Mouse (Mus musculus) embryonic facial prominence, embryonic 12.5 days (tissue): ENCODE data around the gene Mtif3. TPM values are rescaled to one million over a fixed set of nuclear protein-coding genes. Genes with fewer than 3 reads are reported as not detected.
"Not testable (repeated sequence)": the region's sequence is repeated elsewhere in the genome, so short reads cannot be mapped to it uniquely, and the experiment has no call there.

Experiments
- ATAC-seq: fragments of 200-750 bp; cut with Nextera tagmentation; 2 replicates; pipeline ENCODE4 v1.8.0; 2017; ENCODE audit not compliant: insufficient number of reproducible peaks, insufficient read depth, low FRiP score, low TSS enrichment
- H3K27ac ChIP-seq: fragments of 300-500 bp; sonication (generic); 2 replicates; pipeline ENCODE4 v1.5.1; 2016; ENCODE audit warnings: mild to moderate bottlenecking
- H3K27me3 ChIP-seq: fragments of 300-500 bp; sonication (generic); 2 replicates; pipeline ENCODE4 v1.6.1; 2016; ENCODE audit warnings: mild to moderate bottlenecking, moderate library complexity
- H3K36me3 ChIP-seq: fragments of 300-500 bp; sonication (generic); 2 replicates; pipeline ENCODE4 v1.6.1; 2016; ENCODE audit warnings: mild to moderate bottlenecking
- H3K4me1 ChIP-seq: fragments of 300-500 bp; sonication (generic); 2 replicates; pipeline ENCODE4 v1.6.1; 2016
- H3K4me2 ChIP-seq: fragments of 300-500 bp; sonication (generic); replicated peaks from 2 replicates; pipeline ENCODE4 v1.6.1; 2016; ENCODE audit warnings: mild to moderate bottlenecking, moderate library complexity
- H3K4me3 ChIP-seq: fragments of 300-500 bp; sonication (generic); 2 replicates; pipeline ENCODE4 v1.5.1; 2016; ENCODE audit warnings: mild to moderate bottlenecking
- H3K9ac ChIP-seq: fragments of 300-500 bp; sonication (generic); 2 replicates; pipeline ENCODE4 v1.6.1; 2016; ENCODE audit warnings: mild to moderate bottlenecking, moderate library complexity
- H3K9me3 ChIP-seq: fragments of 300-500 bp; sonication (generic); 2 replicates; pipeline ENCODE4 v1.6.1; 2016; ENCODE audit warnings: mild to moderate bottlenecking, moderate library complexity
- WGBS: fragments of 180-500 bp; shearing (Covaris S2); methylation state at CpG from one replicate; pipeline ENCODE4 v1.1.7; 2016; 5-methylcytosine and 5-hydroxymethylcytosine counted together
- polyA plus RNA-seq: library from polyadenylated mRNA; unstranded; fragments of >200 nt; fragmentation: Nextera tagmentation; extraction: Ambion mirVana; gene quantifications from 2 replicates; pipeline ENCODE4 v1.2.1, GENCODE M21; 2016

Mtif3 gene
- polyA plus RNA-seq, 1 experiment from 2014 or later, result 25.2 TPM

- Histone ChIP-seq H3K9ac (peak within 1 kb of the TSS; percentile 91), H3K27ac (peak within 1 kb of the TSS; percentile 80), H3K27me3 (no peaks in the 10 kb centered on the region), H3K4me1 (peaks cover 9% of the 10 kb centered on the region), H3K4me3 (peak within 1 kb of the TSS; percentile 93), H3K36me3 (peaks cover 32% of the 10 kb centered on the region), H3K4me2 (peak within 1 kb of the TSS; percentile 94), H3K9me3 (no peaks in the 10 kb centered on the region)
- peak; percentile 86 for ATAC-seq
- WGBS, result under 1% methylated on average over 62 of the region's 62 CpGs
These were observed 15.0 kb downstream of the Mtif3 start, which contains the start of gene Gtf3a for GRCm38 (mm10) chr5:146948508-146949088. Gene Gtf3a (plus strand): TSS chr5:146948657.

DNA sequence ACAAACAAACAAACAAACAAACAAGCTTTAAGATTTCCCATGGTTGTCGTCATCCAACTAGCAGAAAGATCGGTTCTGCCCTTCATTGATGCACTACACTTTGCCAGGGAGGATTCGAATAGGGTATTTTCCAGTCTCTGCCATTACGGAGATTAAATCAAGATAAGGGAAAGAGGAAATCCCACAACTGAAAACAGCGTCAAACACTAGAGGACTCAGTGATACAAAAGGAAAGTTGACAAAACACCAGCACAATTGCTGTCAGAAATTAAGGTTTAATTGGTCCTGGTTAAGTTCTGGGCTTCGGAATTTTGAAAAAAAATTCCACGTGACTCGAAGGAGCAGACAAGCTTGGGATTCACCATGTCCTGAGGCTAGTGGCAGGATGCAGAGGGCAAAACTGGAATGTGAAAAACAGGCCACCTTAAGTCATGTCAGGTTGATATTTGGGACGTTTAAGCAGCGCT lies 15.5 kb downstream of the Mtif3 start:
- Histone ChIP-seq H3K27me3 (no peaks in the 10 kb centered on the region), H3K9me3 (no peaks in the 10 kb centered on the region), H3K36me3 (peaks cover 27% of the 10 kb centered on the region), H3K4me2 (peak overlapping the region; percentile 94), H3K27ac (peak overlapping the region; percentile 46; the same call in 1 of the 2 replicates), H3K9ac (peak overlapping the region; percentile 25; the same call in 1 of the 2 replicates), H3K4me3 (peak overlapping the region; percentile 93), H3K4me1 (peaks cover 9% of the 10 kb centered on the region)
- WGBS, result 24% methylated on average over 10 of the region's 10 CpGs
- no peak for ATAC-seq

GRCm38 (mm10) chr5:146947497-146947896 lies 16.1 kb downstream of the Mtif3 start:
- Histone ChIP-seq H3K27me3 (no peaks in the 10 kb centered on the region), H3K36me3 (peaks cover 21% of the 10 kb centered on the region), H3K9me3 (no peaks in the 10 kb centered on the region), H3K4me1 (peaks cover 12% of the 10 kb centered on the region), H3K9ac (no peak overlapping the region), H3K4me2 (no peak overlapping the region), H3K27ac (no peak overlapping the region), H3K4me3 (no peak overlapping the region)
- WGBS, result 89% methylated on average over 6 of the region's 6 CpGs
- no peak for ATAC-seq

DNA sequence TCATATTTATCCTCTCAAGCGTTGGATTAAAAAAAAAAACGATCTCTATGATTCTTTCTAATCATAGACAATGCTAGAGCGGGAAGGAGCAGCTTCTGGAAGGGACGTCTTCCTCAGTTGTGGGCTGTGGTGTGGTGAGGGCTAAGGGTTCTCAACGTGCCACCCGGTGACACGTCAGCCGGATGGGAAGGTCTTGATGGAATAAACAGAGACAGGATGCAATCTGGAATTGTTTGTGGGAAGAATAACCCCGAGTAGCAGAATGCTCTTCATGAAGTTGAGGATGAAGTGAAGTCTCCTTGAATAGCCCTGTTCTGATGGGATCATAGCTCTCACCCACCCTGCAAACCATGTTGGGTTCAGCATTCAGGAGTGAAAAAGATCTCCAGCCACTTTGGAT lies 16.9 kb downstream of the Mtif3 start:
- no peaks in the 10 kb centered on the region for H3K27me3 ChIP-seq
- H3K27ac ChIP-seq, result no peak overlapping the region
- H3K4me3 ChIP-seq, result no peak overlapping the region
- 90% methylated on average over 9 of the region's 9 CpGs for WGBS
- H3K36me3 ChIP-seq, result peaks cover 13% of the 10 kb centered on the region
- H3K4me2 ChIP-seq, result no peak overlapping the region
- H3K9ac ChIP-seq, result no peak overlapping the region
- H3K4me1 ChIP-seq, result peaks cover 12% of the 10 kb centered on the region
- ATAC-seq, result no peak
- no peaks in the 10 kb centered on the region for H3K9me3 ChIP-seq

DNA sequence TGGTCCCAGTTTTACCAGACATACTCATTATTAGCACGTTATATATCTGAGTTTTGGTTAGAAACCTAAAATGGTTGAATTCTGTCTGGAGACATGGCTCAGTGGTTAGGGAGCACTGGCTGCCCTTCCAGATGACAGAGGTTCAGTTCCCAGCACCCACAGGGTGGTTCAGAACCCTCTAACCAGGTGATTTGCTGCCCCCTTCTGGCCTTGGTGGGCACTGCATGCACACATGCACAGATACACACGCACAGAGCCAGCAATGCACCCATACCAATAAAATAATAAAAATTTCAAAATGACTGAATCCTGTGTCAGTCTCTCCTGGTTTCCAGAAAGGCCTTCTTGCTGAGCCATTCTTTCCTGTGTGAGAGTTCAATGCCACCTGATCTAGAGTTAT lies 19.0 kb downstream of the Mtif3 start:
- Histone ChIP-seq H3K4me3 (no peak overlapping the region), H3K36me3 (no peaks in the 10 kb centered on the region), H3K4me1 (peaks cover 6% of the 10 kb centered on the region), H3K9ac (no peak overlapping the region), H3K27me3 (no peaks in the 10 kb centered on the region), H3K9me3 (no peaks in the 10 kb centered on the region), H3K27ac (no peak overlapping the region), H3K4me2 (no peak overlapping the region)
- WGBS, result 95% methylated on average over 2 of the region's 2 CpGs
- ATAC-seq, result no peak

DNA sequence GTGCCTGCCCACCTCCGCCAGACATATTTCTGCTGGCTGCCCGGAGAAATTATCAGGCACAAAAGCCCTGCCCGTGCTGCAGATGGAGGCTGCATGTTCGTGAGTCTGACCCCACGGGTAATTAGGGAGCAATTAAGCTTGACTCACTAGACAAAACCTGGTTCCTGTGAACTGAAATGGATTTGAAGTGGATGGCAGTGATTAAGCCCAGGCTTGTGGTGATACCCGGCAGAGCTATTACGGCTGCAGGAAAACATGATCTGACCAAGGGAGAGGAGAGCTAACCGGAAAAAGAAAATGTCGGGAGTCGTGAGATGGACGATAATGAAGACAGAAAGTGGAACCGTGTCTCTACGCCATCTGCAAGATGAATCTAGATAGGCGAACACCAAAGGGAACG lies 20.6 kb downstream of the Mtif3 start:
- Histone ChIP-seq H3K36me3 (no peaks in the 10 kb centered on the region), H3K9ac (no peak overlapping the region), H3K4me1 (peaks cover 2% of the 10 kb centered on the region; the same call in 1 of the 2 replicates), H3K9me3 (no peaks in the 10 kb centered on the region), H3K27me3 (no peaks in the 10 kb centered on the region), H3K27ac (no peak overlapping the region), H3K4me2 (no peak overlapping the region), H3K4me3 (no peak overlapping the region)
- 45% methylated on average over 15 of the region's 15 CpGs for WGBS
- ATAC-seq, result no peak

DNA sequence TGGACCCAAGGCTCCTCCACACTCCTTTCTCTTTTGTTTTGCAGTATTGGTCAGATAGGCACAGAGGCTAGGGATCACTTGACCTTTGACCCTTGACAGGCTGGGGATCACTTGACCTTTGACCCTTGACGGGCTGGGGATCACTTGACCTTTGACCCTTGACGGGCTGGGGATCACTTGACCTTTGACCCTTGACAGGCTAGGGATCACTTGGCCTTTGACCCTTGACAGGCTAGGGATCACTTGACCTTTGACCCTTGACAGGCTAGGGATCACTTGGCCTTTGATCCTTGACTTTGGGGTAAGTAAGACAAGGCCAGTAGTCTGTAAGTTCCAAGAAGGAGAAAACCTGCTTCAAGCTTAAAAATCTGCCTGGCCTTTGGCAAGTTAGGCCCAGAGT lies 21.7 kb downstream of the Mtif3 start:
- WGBS, result 25% methylated on average over 2 of the region's 2 CpGs

GRCm38 (mm10) chr5:146940219-146940618 lies 23.4 kb downstream of the Mtif3 start:
- H3K36me3 ChIP-seq, result no peaks in the 10 kb centered on the region
- H3K9ac ChIP-seq, result no peak overlapping the region
- H3K9me3 ChIP-seq, result no peaks in the 10 kb centered on the region
- 22% methylated on average over 7 of the region's 7 CpGs for WGBS
- no peak for ATAC-seq
- H3K27ac ChIP-seq, result no peak overlapping the region
- H3K27me3 ChIP-seq, result no peaks in the 10 kb centered on the region
- no peak overlapping the region for H3K4me3 ChIP-seq
- H3K4me2 ChIP-seq, result no peak overlapping the region
- peaks cover 2% of the 10 kb centered on the region; the same call in 1 of the 2 replicates for H3K4me1 ChIP-seq

More for the DNA sequence above, 21.7 kb downstream of the Mtif3 start:
- H3K4me3 ChIP-seq, H3K27ac ChIP-seq, H3K4me2 ChIP-seq, H3K9me3 ChIP-seq, H3K36me3 ChIP-seq, H3K4me1 ChIP-seq, H3K27me3 ChIP-seq, ATAC-seq, H3K9ac ChIP-seq: not testable (repeated sequence)

GRCm38 (mm10) chr5:146939109-146939796 lies 24.3 kb downstream of the Mtif3 start:
- H3K9me3 ChIP-seq, result no peaks in the 10 kb centered on the region
- no peak overlapping the region for H3K27ac ChIP-seq
- ATAC-seq, result no peak
- H3K4me3 ChIP-seq, result no peak overlapping the region
- H3K9ac ChIP-seq, result no peak overlapping the region
- H3K4me1 ChIP-seq, result peaks cover 2% of the 10 kb centered on the region; the same call in 1 of the 2 replicates
- H3K36me3 ChIP-seq, result no peaks in the 10 kb centered on the region
- no peaks in the 10 kb centered on the region for H3K27me3 ChIP-seq
- WGBS, result 85% methylated on average over 16 of the region's 16 CpGs
- no peak overlapping the region for H3K4me2 ChIP-seq

DNA sequence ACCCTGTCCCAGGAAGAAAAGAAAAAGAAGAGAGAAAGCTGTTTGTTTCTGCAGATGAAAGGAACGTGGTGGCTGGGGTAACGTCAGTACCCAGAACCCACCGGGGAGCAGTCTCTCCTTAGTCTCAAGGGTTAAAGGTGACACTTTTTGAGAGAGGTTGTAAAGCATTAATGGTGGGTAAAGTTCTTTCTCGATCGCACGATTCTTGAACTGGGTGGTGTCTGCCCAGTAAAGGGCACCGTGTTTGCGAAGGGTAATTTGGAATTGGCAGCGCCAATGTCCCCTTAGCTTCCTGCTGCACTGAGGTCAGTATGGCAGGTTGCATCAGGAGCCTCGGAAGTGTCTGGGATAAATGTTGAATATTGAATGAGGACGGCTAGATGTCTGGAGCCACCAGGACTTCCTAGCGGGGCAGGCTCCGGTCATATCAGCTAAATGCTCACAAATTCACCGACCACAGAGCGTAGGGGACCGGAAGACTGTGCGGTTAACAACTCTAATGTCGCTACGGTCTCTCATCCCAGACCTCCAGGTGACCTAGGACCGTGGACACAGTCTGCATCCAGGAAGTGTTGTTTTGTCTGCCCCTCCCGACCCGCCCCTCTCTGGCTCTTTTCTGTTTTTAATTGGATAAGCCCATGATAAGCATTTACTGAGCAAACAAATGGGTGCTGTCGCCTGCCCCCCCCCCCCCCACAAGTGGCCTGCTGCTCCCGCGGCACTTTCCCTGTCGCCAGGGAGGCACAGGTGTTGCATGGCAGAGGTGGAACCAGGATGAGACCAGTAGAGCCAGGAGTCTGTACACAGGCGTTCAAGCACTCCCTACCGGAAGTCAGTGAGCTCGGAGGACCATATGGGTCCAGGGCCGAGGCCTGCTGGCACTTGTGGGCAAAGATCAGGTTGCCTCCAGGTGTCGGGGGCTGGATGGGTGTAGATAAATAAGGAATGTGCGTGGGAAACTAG lies 25.8 kb downstream of the Mtif3 start:
- Histone ChIP-seq H3K27ac (no peak overlapping the region), H3K27me3 (no peaks in the 10 kb centered on the region), H3K4me1 (peaks cover under 1% of the 10 kb centered on the region; the same call in 1 of the 2 replicates), H3K9me3 (no peaks in the 10 kb centered on the region), H3K36me3 (no peaks in the 10 kb centered on the region), H3K4me2 (no peak overlapping the region), H3K9ac (no peak overlapping the region), H3K4me3 (no peak overlapping the region)
- 84% methylated on average over 32 of the region's 32 CpGs for WGBS
- ATAC-seq, result no peak

GRCm38 (mm10) chr5:146933466-146933865 lies 30.1 kb downstream of the Mtif3 start:
- Histone ChIP-seq H3K4me3 (no peak overlapping the region), H3K9ac (no peak overlapping the region), H3K27me3 (no peaks in the 10 kb centered on the region), H3K27ac (no peak overlapping the region), H3K4me1 (no peaks in the 10 kb centered on the region), H3K36me3 (no peaks in the 10 kb centered on the region), H3K9me3 (no peaks in the 10 kb centered on the region), H3K4me2 (no peak overlapping the region)
- WGBS, result 82% methylated on average over 12 of the region's 12 CpGs
- no peak for ATAC-seq
